Mouse (Mus musculus) liver, embryonic 11.5 days (tissue): ENCODE results near the gene Dnah3. TPM values are rescaled to one million over a fixed set of nuclear protein-coding genes. Genes with fewer than 3 reads are reported as not detected.

Experiments
- ATAC-seq: fragments of 200-750 bp; cut with Nextera tagmentation; replicated peaks from 2 replicates; pipeline ENCODE4 v1.8.0; 2017; ENCODE audit warnings: moderate number of reproducible peaks, mild to moderate bottlenecking, moderate TSS enrichment, moderate library complexity; ENCODE audit not compliant: low FRiP score
- DNase-seq: peaks from one replicate; pipeline ENCODE4 v3.0.0-alpha.2; 2017; ENCODE audit warnings: low spot score
- H3K27ac ChIP-seq: fragments of 300-500 bp; sonication (generic); 2 replicates; pipeline ENCODE4 v1.5.1; 2014; ENCODE audit warnings: mild to moderate bottlenecking, low read depth, low read length, control low read depth
- H3K27me3 ChIP-seq: fragments of 300-500 bp; sonication (generic); replicated peaks from 2 replicates; pipeline ENCODE4 v1.6.1; 2014; ENCODE audit warnings: low read length, mixed read lengths; ENCODE audit not compliant: control insufficient read depth, insufficient read depth
- H3K36me3 ChIP-seq: fragments of 300-500 bp; sonication (generic); 2 replicates; pipeline ENCODE4 v1.6.1; 2014; ENCODE audit warnings: mild to moderate bottlenecking, low read length, moderate library complexity, mixed read lengths; ENCODE audit not compliant: control insufficient read depth, insufficient read depth
- H3K4me1 ChIP-seq: fragments of 300-500 bp; sonication (generic); replicated peaks from 2 replicates; pipeline ENCODE4 v1.6.1; 2014; ENCODE audit warnings: low read length, mixed read lengths; ENCODE audit not compliant: control insufficient read depth, insufficient read depth
- H3K4me2 ChIP-seq: fragments of 300-500 bp; sonication (generic); 2 replicates; pipeline ENCODE4 v1.6.1; 2014; ENCODE audit warnings: mild to moderate bottlenecking, control low read depth, moderate library complexity
- H3K4me3 ChIP-seq: fragments of 300-500 bp; sonication (generic); 2 replicates; pipeline ENCODE4 v1.5.1; 2014; ENCODE audit warnings: low read depth, low read length, control low read depth
- H3K9ac ChIP-seq: fragments of 300-500 bp; sonication (generic); 2 replicates; pipeline ENCODE4 v1.6.1; 2014; ENCODE audit warnings: low read depth, low read length, control low read depth
- H3K9me3 ChIP-seq: fragments of 300-500 bp; sonication (generic); 2 replicates; pipeline ENCODE4 v1.6.1; 2016; ENCODE audit warnings: low read length, inconsistent platforms, mixed read lengths; ENCODE audit not compliant: control insufficient read depth
- WGBS: fragments of 180-500 bp; shearing (Covaris S2); extraction: QIAGEN DNeasy Blood & Tissue Kit; methylation state at CpG from one replicate; pipeline ENCODE4 v1.1.7; 2014; 5-methylcytosine and 5-hydroxymethylcytosine counted together
- polyA plus RNA-seq: library from polyadenylated mRNA; unstranded; fragments of >200 nt; fragmentation: Nextera tagmentation; extraction: Ambion mirVana; gene quantifications from 2 replicates; pipeline ENCODE4 v1.2.1, GENCODE M21; 2014

The Dnah3 gene
- polyA plus RNA-seq, 1 experiment from 2014 or later, result not detected

- Histone ChIP-seq H3K36me3 (no peaks in the 10 kb centered on the region), H3K4me1 (no peaks in the 10 kb centered on the region), H3K4me3 (no peak overlapping the region), H3K4me2 (no peak overlapping the region), H3K27me3 (no peaks in the 10 kb centered on the region), H3K27ac (no peak overlapping the region), H3K9ac (no peak overlapping the region), H3K9me3 (no peaks in the 10 kb centered on the region)
- ATAC-seq (0 out of 2 replicates have a peak, but pooled peaks have one; percentile 37), DNase-seq (no peak)
- WGBS, result 69% methylated on average over 5 of the region's 5 CpGs
These were observed 14.6 kb upstream of the Dnah3 start for GRCm38 (mm10) chr7:120109676-120110075.

DNA sequence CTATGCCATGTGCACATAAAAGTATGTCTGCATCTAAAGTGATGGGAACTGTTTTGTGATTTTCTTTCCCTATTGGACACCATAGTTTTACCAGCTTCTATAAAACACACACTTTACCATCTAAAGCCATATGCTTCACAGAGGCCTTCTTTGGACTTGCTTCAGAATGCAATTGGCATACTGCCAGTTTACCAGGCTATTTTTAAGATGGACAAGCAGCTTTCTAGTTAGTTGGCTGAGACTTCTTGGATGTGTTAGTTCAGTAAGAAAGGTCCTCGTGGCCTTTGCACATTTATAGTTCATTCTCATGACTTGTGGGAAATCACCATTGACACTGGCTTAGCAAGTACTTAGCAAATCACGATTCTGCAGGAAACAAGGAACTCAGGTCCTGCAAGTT lies 11.3 kb upstream of the Dnah3 start:
- Histone ChIP-seq H3K9ac (no peak overlapping the region), H3K27me3 (no peaks in the 10 kb centered on the region), H3K4me1 (no peaks in the 10 kb centered on the region; the same call in 1 of the 2 replicates), H3K4me3 (no peak overlapping the region), H3K27ac (no peak overlapping the region), H3K36me3 (no peaks in the 10 kb centered on the region), H3K9me3 (no peaks in the 10 kb centered on the region), H3K4me2 (no peak overlapping the region)
- ATAC-seq (no peak), DNase-seq (no peak)
- 68% methylated on average over 2 of the region's 2 CpGs for WGBS

GRCm38 (mm10) chr7:120104975-120105374 lies 9.9 kb upstream of the Dnah3 start:
- Histone ChIP-seq H3K27ac (no peak overlapping the region), H3K36me3 (no peaks in the 10 kb centered on the region), H3K27me3 (no peaks in the 10 kb centered on the region), H3K9ac (no peak overlapping the region), H3K9me3 (no peaks in the 10 kb centered on the region), H3K4me3 (no peak overlapping the region), H3K4me1 (no peaks in the 10 kb centered on the region; the same call in 1 of the 2 replicates), H3K4me2 (no peak overlapping the region)
- 77% methylated on average over 3 of the region's 3 CpGs for WGBS
- ATAC-seq (no peak), DNase-seq (no peak)

GRCm38 (mm10) chr7:120103019-120103567 lies 8.0 kb upstream of the Dnah3 start:
- H3K4me2 ChIP-seq, result peak overlapping the region; percentile 65
- ATAC-seq (0 out of 2 replicates have a peak, but pooled peaks have one; percentile 21), DNase-seq (peak; percentile 42)
- no peaks in the 10 kb centered on the region for H3K36me3 ChIP-seq
- peak overlapping the region; percentile 64 for H3K4me3 ChIP-seq
- no peak overlapping the region for H3K27ac ChIP-seq
- H3K27me3 ChIP-seq, result no peaks in the 10 kb centered on the region
- H3K9me3 ChIP-seq, result no peaks in the 10 kb centered on the region
- no peak overlapping the region for H3K9ac ChIP-seq
- 7% methylated on average over 25 of the region's 25 CpGs for WGBS
- no peaks in the 10 kb centered on the region; the same call in 1 of the 2 replicates for H3K4me1 ChIP-seq

- H3K9ac ChIP-seq, result peak within 1 kb of the TSS; percentile 44
- peak within 1 kb of the TSS; percentile 65 for H3K4me2 ChIP-seq
- no peaks in the 10 kb centered on the region; the same call in 1 of the 2 replicates for H3K4me1 ChIP-seq
- no peaks in the 10 kb centered on the region for H3K27me3 ChIP-seq
- H3K9me3 ChIP-seq, result no peaks in the 10 kb centered on the region
- ATAC-seq (peak; percentile 90), DNase-seq (peak; percentile 86)
- under 1% methylated on average over 41 of the region's 42 CpGs for WGBS
- H3K36me3 ChIP-seq, result no peaks in the 10 kb centered on the region
- H3K27ac ChIP-seq, result no peak within 1 kb of the TSS
- H3K4me3 ChIP-seq, result peak within 1 kb of the TSS; percentile 64
These were observed 7.3 kb upstream of the Dnah3 start, which contains the start of gene Tmem159 for GRCm38 (mm10) chr7:120102164-120102972. Gene Tmem159 (plus strand): TSS chr7:120102353.

- peak; percentile 51 for DNase-seq
- Histone ChIP-seq H3K4me2 (no peak overlapping the region), H3K9me3 (no peaks in the 10 kb centered on the region), H3K4me1 (no peaks in the 10 kb centered on the region; the same call in 1 of the 2 replicates), H3K9ac (no peak overlapping the region), H3K27ac (no peak overlapping the region), H3K36me3 (no peaks in the 10 kb centered on the region), H3K27me3 (no peaks in the 10 kb centered on the region), H3K4me3 (no peak overlapping the region)
- 19% methylated on average over 9 of the region's 9 CpGs for WGBS
- ATAC-seq, result no peak; the same call in 1 of the 2 replicates
These were observed 3.3 kb upstream of the Dnah3 start for GRCm38 (mm10) chr7:120098403-120098802.

- DNase-seq, result peak; percentile 42
- peak; percentile 8; the same call in 1 of the 2 replicates for ATAC-seq
- H3K9me3 ChIP-seq, result no peaks in the 10 kb centered on the region
- no peak overlapping the region for H3K4me2 ChIP-seq
- WGBS, result 8% methylated on average over 7 of the region's 7 CpGs
- no peaks in the 10 kb centered on the region for H3K4me1 ChIP-seq
- H3K9ac ChIP-seq, result no peak overlapping the region
- H3K27me3 ChIP-seq, result no peaks in the 10 kb centered on the region
- no peak overlapping the region for H3K27ac ChIP-seq
- H3K36me3 ChIP-seq, result no peaks in the 10 kb centered on the region
- no peak overlapping the region for H3K4me3 ChIP-seq
These were observed 2.8 kb upstream of the Dnah3 start for GRCm38 (mm10) chr7:120097845-120098244.

- H3K9me3 ChIP-seq, result no peaks in the 10 kb centered on the region
- no peak for ATAC-seq
- 80% methylated on average over 3 of the region's 3 CpGs for WGBS
These were observed 864 bp downstream of the Dnah3 start for GRCm38 (mm10) chr7:120094216-120094615.

More at GRCm38 (mm10) chr7:120094216-120094615, 864 bp downstream of the Dnah3 start:
- H3K27ac ChIP-seq, result no peak overlapping the region
- DNase-seq, result no peak
- no peaks in the 10 kb centered on the region for H3K27me3 ChIP-seq
- H3K9ac ChIP-seq, result no peak overlapping the region
- H3K4me1 ChIP-seq, result no peaks in the 10 kb centered on the region
- H3K4me2 ChIP-seq, result no peak overlapping the region
- no peaks in the 10 kb centered on the region for H3K36me3 ChIP-seq
- H3K4me3 ChIP-seq, result no peak overlapping the region
